In genomic region chr2:135796684-135797083, GRCm38 (mm10) we compare ENCODE assay signal across 30 mouse cellular contexts.
DNase-seq lines count a peak whose midpoint lies in the region; ATAC-seq and TF ChIP-seq lines count a peak whose summit lies in the region.
"Had no signal": no experiment of that assay in that cellular context is flagged by ENCODE, and none has a peak within 500 bp of the region (broad histone marks: within the 10 kb centered on the region; RNA-seq: fewer than 3 reads in every experiment).

No protein-coding gene starts in this region.

- H3K27ac ChIP-seq in heart, adult 2 months = no peak overlapping the region
- no peak overlapping the region for H3K27ac ChIP-seq in thymus, adult 2 months (ENCODE audit: control insufficient read depth, insufficient read depth, low read length)
- H3K27ac ChIP-seq: liver, embryonic 12.5 days; midbrain, embryonic 10.5 days; neural tube, embryonic 12.5 days had no signal

- ATAC-seq in megakaryocyte, adult 5-6 weeks (ENCODE audit: poor library complexity, severe bottlenecking) = peak; percentile 76
- ATAC-seq: activated CD4-positive, CD25-positive, alpha-beta regulatory T cell, adult 4 months; CD4-positive, CD25-positive, alpha-beta regulatory T cell, adult 4 months; forebrain, embryonic 14.5 days; intestine, postnatal 0 days; liver, embryonic 12.5 days; liver, postnatal 0 days; midbrain, embryonic 15.5 days had no signal

- H3K36me3 ChIP-seq in heart, adult 2 months (ENCODE audit: control insufficient read depth, insufficient read depth, low read length) = peaks cover 29% of the 10 kb centered on the region
- H3K36me3 ChIP-seq in thymus, adult 2 months (ENCODE audit: control insufficient read depth, insufficient read depth, low read length) = no peaks in the 10 kb centered on the region
- H3K36me3 ChIP-seq: embryonic facial prominence, embryonic 12.5 days; hindbrain, embryonic 12.5 days; liver, embryonic 12.5 days; midbrain, embryonic 10.5 days; midbrain, embryonic 15.5 days; neural tube, embryonic 12.5 days had no signal

- peaks cover 4% of the 10 kb centered on the region; the same call in 1 of the 2 replicates for H3K79me2 ChIP-seq in heart, adult 2 months (replicated peaks; ENCODE audit: control insufficient read depth, insufficient read depth, low read length)

- no peak overlapping the region for H3K9ac ChIP-seq in heart, adult 2 months (ENCODE audit: low read depth, low read length)
- H3K9ac ChIP-seq: embryonic facial prominence, embryonic 12.5 days; hindbrain, embryonic 12.5 days; liver, embryonic 12.5 days; liver, postnatal 0 days; midbrain, embryonic 15.5 days; neural tube, embryonic 12.5 days had no signal

- no peak overlapping the region for H3K4me3 ChIP-seq in heart, adult 2 months
- no peak overlapping the region for H3K4me3 ChIP-seq in thymus, adult 2 months (ENCODE audit: control insufficient read depth, insufficient read depth, low read length)
- H3K4me3 ChIP-seq: embryonic facial prominence, embryonic 12.5 days; hindbrain, embryonic 12.5 days; liver, embryonic 12.5 days; midbrain, embryonic 10.5 days; midbrain, embryonic 15.5 days; myocyte; neural tube, embryonic 12.5 days had no signal

- H3K27me3 ChIP-seq in heart, adult 2 months (ENCODE audit: control insufficient read depth, insufficient read depth, low read length) = no peaks in the 10 kb centered on the region
- no peaks in the 10 kb centered on the region for H3K27me3 ChIP-seq in thymus, adult 2 months (ENCODE audit: control insufficient read depth, insufficient read depth, low read length)
- H3K27me3 ChIP-seq: embryonic facial prominence, embryonic 12.5 days; hindbrain, embryonic 12.5 days; liver, embryonic 12.5 days; midbrain, embryonic 15.5 days; neural tube, embryonic 12.5 days had no signal

- WGBS in heart, adult 2 months = 78% methylated on average over 5 of the region's 5 CpGs
- WGBS in thymus, adult 2 months = 27% methylated on average over 5 of the region's 5 CpGs

- TF ChIP-seq CTCF in heart, adult 2 months (IDR thresholded peaks at IDR 0.05) = no peak
- no peak for TF ChIP-seq CTCF in thymus, adult 2 months (IDR thresholded peaks at IDR 0.05; ENCODE audit: borderline replicate concordance, control insufficient read depth, extremely low read depth, insufficient read depth, low read length, poor library complexity)

- no peak for TF ChIP-seq POLR2A in heart, adult 2 months (IDR thresholded peaks at IDR 0.05; ENCODE audit: insufficient read depth, low read depth, low read length)
- TF ChIP-seq POLR2A in thymus, adult 2 months (IDR thresholded peaks at IDR 0.05; ENCODE audit: control insufficient read depth, extremely low read depth, insufficient read depth, low read length, poor library complexity) = no peak

- peaks cover 22% of the 10 kb centered on the region for H3K4me1 ChIP-seq in heart, adult 2 months (ENCODE audit: control insufficient read depth, insufficient read depth, low read length)
- H3K4me1 ChIP-seq in thymus, adult 2 months (replicated peaks; ENCODE audit: control insufficient read depth, insufficient read depth, low read length) = no peaks in the 10 kb centered on the region
- H3K4me1 ChIP-seq: liver, embryonic 12.5 days had no signal

- TF ChIP-seq EP300 in heart, adult 2 months (IDR thresholded peaks at IDR 0.05; ENCODE audit: insufficient read depth, low read depth, low read length) = no peak

- intact Hi-C loops in heart, adult 2 months (cut with DNase I) = loop anchor here (5.0 kb wide), 1 partner anchor 131 kb away; no protein-coding TSS in a partner anchor

- peak; percentile 28 for DNase-seq in heart, adult 11 months
- no peak for DNase-seq in heart, adult 2 months
- peak; percentile 16 for DNase-seq in MEL-GATA-1-ER (ENCODE audit: extremely low read depth, low read depth)
- no peak for DNase-seq in thymus, adult 2 months
- no peak for DNase-seq in left cerebral cortex, adult 8-10 months (ENCODE audit: low spot score in 2 of 2)
- DNase-seq in left cerebral cortex, adult 9 months (ENCODE audit: low spot score in 2 of 2) = no peak
- DNase-seq: adrenal gland, adult 2 months; adrenal gland, postnatal 36 days; cerebellum, adult 9-10 months; cerebellum, postnatal 36 days; embryo, embryonic 11 days; gastrocnemius, postnatal 25 days; heart, postnatal 14 days; kidney, postnatal 14 days; liver, postnatal 0 days; lung, postnatal 36 days; right cerebral cortex, adult 18-20 months; spleen, adult 18-20 months had no signal

Comparison
In these comparisons a context has a peak if more than half of its experiments do, and no peak if none do; other contexts are left out.
1. DNase-seq: peak in heart, adult 11 months (single experiment) and MEL-GATA-1-ER (single experiment); none in heart, adult 2 months (0 of 2), thymus, adult 2 months (single experiment), left cerebral cortex, adult 8-10 months (0 of 2) and left cerebral cortex, adult 9 months (0 of 2).